Mouse (Mus musculus) C2C12 (cell line): ENCODE measurements around the gene Slit3. TPM values are rescaled to one million over a fixed set of nuclear protein-coding genes. Genes with fewer than 3 reads are reported as not detected.

ENCODE experiments used
- H3K27me3 ChIP-seq: one replicate; pipeline ENCODE4 v1.6.1; 2011; ENCODE audit not compliant: control insufficient read depth, insufficient read depth, insufficient read length
- H3K36me3 ChIP-seq: one replicate; pipeline ENCODE4 v1.6.1; 2011; ENCODE audit not compliant: control insufficient read depth, insufficient read depth
- H3K4me3 ChIP-seq: one replicate; pipeline ENCODE4 v1.5.1; 2011; ENCODE audit warnings: mild to moderate bottlenecking, control low read depth; ENCODE audit not compliant: poor library complexity, insufficient read depth, severe bottlenecking
- H3K79me2 ChIP-seq: one replicate; pipeline ENCODE4 v1.6.1; 2011; ENCODE audit not compliant: control insufficient read depth, insufficient read depth
- H3K79me3 ChIP-seq: one replicate; pipeline ENCODE4 v1.6.1; 2011; ENCODE audit warnings: low read depth, control low read depth
- H3ac ChIP-seq: one replicate; pipeline ENCODE3; 2011; ENCODE audit warnings: low read depth; ENCODE audit not compliant: control insufficient read depth, insufficient read length
- CEBPB ChIP-seq: IDR thresholded peaks from one replicate; pipeline ENCODE4 v1.6.1; 2011; ENCODE audit warnings: low read depth, mild to moderate bottlenecking, control low read depth, moderate library complexity
- CTCF ChIP-seq: IDR thresholded peaks from one replicate; pipeline ENCODE4 v1.5.1; 2011; ENCODE audit not compliant: control insufficient read depth, insufficient read depth, insufficient read length
- FOSL1 ChIP-seq: IDR thresholded peaks from one replicate; pipeline ENCODE4 v1.8.0; 2011; ENCODE audit warnings: mild to moderate bottlenecking, low read length; ENCODE audit not compliant: poor library complexity, insufficient read depth, severe bottlenecking
- MAX ChIP-seq: IDR thresholded peaks from one replicate; pipeline ENCODE4 v1.6.1; 2011; ENCODE audit warnings: mild to moderate bottlenecking, control low read depth
- MYOD1 ChIP-seq: IDR thresholded peaks from one replicate; pipeline ENCODE4 v1.6.1; 2011; ENCODE audit warnings: low read depth; ENCODE audit not compliant: control insufficient read depth, insufficient read length
- MYOG ChIP-seq: IDR thresholded peaks from one replicate; pipeline ENCODE4 v1.6.1; 2011; ENCODE audit not compliant: control insufficient read depth, insufficient read length; ENCODE audit errors: extremely low read depth
- USF1 ChIP-seq: IDR thresholded peaks from one replicate; pipeline ENCODE4 v1.6.1; 2011; ENCODE audit warnings: low read depth, mild to moderate bottlenecking, control low read depth, moderate library complexity
- polyA plus RNA-seq: library from polyadenylated mRNA; unstranded; fragments of >200 nt; fragmentation: generic; extraction: Trizol; gene quantifications from one replicate; pipeline ENCODE4 v1.2.1, GENCODE M21; 2012; ENCODE audit warnings: missing spikeins

The Slit3 gene
- polyA plus RNA-seq, 1 experiment, result not detected

DNA sequence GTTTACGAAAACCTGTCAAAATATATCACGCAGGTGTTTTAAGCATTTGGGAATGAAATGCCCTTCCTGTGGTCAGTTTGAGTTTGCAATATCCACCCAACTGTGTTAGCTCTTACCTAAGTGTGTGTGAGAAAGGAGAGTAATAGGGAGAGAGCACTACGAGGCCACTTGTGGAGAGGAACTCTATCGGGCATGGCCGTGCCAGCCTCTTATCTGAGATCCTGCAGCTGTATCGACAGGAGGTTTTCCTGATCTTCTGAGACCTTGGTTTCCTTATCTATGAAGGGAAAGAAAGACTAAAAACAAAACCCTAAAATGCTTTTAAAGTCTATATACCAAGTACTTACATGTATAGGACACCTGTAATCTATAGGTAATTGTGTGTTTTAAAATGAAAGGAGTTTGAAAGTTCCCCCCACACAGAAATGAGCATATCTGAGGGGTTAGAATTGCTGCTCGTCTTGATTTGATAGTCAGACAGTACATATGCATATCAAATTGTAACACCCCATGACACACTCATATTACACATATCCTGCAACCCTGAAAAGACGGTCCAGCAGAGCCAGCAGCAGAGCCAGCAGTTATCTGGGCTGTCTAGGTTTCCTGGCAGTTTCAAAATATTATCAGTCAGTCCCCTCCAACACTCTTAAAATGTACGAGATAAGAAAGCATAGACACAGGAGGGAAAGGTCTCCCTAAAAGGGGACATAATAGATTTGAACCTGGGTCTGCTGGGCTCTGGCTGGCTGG, 360.8 kb downstream of the Slit3 start:
- Histone ChIP-seq H3K4me3 (no peak overlapping the region), H3K36me3 (no peaks in the 10 kb centered on the region), H3ac (no peak overlapping the region), H3K79me3 (no peaks in the 10 kb centered on the region), H3K27me3 (no peaks in the 10 kb centered on the region), H3K79me2 (no peaks in the 10 kb centered on the region)
- no peak for TF ChIP-seq USF1
- no peak for TF ChIP-seq MYOG
- no peak for TF ChIP-seq FOSL1
- no peak for TF ChIP-seq CEBPB
- TF ChIP-seq MAX, result no peak
- no peak for TF ChIP-seq MYOD1
- TF ChIP-seq CTCF, result no peak

DNA sequence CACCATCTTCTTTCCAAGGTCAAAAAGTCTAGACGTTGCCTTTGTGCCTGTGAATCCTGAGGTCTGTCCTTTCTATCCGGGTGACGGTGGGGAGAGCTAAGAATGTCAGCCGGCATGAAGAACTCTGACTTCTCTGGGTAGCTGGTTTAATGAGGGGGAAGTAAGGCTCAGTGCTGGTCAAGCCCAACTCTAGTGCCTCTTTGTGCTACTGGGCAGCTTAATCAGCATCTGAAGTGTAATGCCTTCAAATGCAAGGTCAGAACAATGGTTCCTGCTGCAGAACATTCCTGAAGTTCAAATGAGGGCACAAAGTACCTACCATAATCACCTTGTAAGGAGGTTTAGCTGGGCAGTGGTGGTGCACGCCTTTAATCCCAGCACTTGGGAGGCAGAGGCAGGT, 366.9 kb downstream of the Slit3 start:
- TF ChIP-seq MAX (no peak), USF1 (no peak), CTCF (no peak), MYOD1 (no peak), CEBPB (no peak), MYOG (no peak), FOSL1 (no peak)
- no peaks in the 10 kb centered on the region for H3K79me2 ChIP-seq
- no peak overlapping the region for H3ac ChIP-seq
- no peaks in the 10 kb centered on the region for H3K79me3 ChIP-seq
- no peaks in the 10 kb centered on the region for H3K27me3 ChIP-seq
- H3K36me3 ChIP-seq, result no peaks in the 10 kb centered on the region
- no peak overlapping the region for H3K4me3 ChIP-seq

DNA sequence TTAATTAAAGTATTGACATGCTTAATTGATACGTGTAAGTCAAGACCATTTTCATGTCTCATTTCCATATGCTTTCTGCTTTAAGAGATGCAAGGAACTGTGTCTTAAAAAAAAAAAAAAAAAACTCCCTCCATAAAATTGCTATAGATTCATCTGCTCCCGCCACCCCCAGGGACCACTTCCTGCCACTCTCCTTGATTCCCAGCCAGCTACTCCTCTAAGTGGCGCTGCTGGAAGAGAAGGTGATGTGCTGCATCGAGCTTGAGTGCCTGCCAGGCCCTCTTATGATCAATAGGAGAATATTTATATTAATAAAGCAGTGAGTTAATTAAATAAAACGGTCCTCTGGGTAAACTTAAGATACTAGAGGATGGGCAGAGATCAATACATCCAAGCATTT, 370.7 kb downstream of the Slit3 start:
- H3K79me2 ChIP-seq, result no peaks in the 10 kb centered on the region
- H3K36me3 ChIP-seq, result no peaks in the 10 kb centered on the region
- no peaks in the 10 kb centered on the region for H3K79me3 ChIP-seq
- H3ac ChIP-seq, result no peak overlapping the region
- H3K4me3 ChIP-seq, result no peak overlapping the region
- TF ChIP-seq MAX, result no peak
- H3K27me3 ChIP-seq, result no peaks in the 10 kb centered on the region

DNA sequence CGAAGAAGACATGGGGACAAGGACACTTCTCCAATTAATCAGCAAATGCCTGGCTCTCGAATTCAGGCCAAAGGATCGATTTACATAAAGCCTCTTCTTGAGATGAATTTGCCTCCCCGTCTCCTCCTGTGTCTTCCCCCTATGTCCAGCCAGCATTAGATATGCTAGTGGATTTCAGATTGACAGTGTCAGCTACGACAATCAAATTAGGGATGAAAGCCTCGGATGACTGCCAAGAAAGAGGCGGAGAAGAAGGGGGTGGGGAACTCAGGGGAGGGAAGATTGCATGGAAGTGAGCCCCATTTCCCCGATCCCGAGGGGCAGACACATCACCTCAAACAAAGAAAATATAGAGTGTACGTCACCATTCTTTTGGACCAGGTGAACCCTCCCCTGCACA, 375.9 kb downstream of the Slit3 start:
- no peak overlapping the region for H3ac ChIP-seq
- H3K79me3 ChIP-seq, result no peaks in the 10 kb centered on the region
- H3K27me3 ChIP-seq, result peaks cover 3% of the 10 kb centered on the region
- no peaks in the 10 kb centered on the region for H3K79me2 ChIP-seq
- TF ChIP-seq MYOD1, result no peak
- no peak for TF ChIP-seq MAX
- no peak for TF ChIP-seq USF1
- no peak for TF ChIP-seq MYOG
- TF ChIP-seq FOSL1, result no peak
- no peak for TF ChIP-seq CTCF
- no peak for TF ChIP-seq CEBPB
- H3K4me3 ChIP-seq, result no peak overlapping the region
- no peaks in the 10 kb centered on the region for H3K36me3 ChIP-seq

DNA sequence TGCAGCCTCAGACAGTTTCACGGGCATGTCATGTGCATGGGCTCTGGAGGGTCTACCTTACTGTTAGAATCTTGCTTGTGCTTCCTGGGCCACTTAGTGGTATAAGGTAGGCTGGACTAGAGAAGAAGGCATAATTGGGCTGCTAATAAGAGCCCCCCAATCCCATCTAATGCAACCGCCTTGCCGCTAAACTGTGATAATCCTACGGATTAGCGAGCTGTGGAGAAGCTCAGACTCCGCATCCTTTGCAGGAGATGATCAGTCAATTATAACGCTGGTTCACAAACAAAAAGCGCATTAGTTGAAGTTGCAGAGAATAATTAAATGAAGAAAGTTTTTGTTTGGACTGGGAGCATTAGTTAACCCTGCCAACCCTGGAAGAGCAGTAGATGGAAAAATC, 376.9 kb downstream of the Slit3 start:
- Histone ChIP-seq H3K79me2 (no peaks in the 10 kb centered on the region), H3K79me3 (no peaks in the 10 kb centered on the region), H3K4me3 (no peak overlapping the region), H3K27me3 (peaks cover 3% of the 10 kb centered on the region), H3K36me3 (no peaks in the 10 kb centered on the region), H3ac (no peak overlapping the region)
- TF ChIP-seq MYOG, result no peak
- no peak for TF ChIP-seq MYOD1
- TF ChIP-seq MAX, result no peak
- TF ChIP-seq FOSL1, result no peak
- no peak for TF ChIP-seq CTCF
- TF ChIP-seq USF1, result no peak
- no peak for TF ChIP-seq CEBPB

DNA sequence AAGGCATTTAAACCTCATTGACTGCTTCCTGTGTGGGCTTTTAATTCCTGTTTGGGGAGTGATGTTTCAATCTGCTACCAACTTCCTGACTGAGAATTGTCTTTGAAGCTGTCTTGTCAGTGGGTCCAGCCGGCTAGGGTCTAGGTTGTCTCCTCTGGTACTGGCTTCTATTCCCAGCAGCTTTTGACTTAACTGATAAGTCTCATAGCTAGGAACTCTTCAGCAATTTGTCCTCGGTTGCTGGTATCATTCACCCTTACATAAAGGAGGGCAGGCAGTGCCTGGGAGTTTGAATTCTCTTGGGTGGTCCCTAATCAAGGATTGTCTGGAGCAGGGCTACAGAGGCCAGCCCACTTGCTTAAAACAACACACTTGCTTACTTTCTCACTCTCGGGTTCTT, 381.1 kb downstream of the Slit3 start:
- Histone ChIP-seq H3K36me3 (no peaks in the 10 kb centered on the region), H3K4me3 (no peak overlapping the region), H3K79me2 (no peaks in the 10 kb centered on the region), H3K27me3 (peaks cover 3% of the 10 kb centered on the region), H3ac (no peak overlapping the region), H3K79me3 (no peaks in the 10 kb centered on the region)
- TF ChIP-seq MYOD1 (no peak), MYOG (no peak)
